Mouse (Mus musculus) kidney, embryonic 15.5 days (tissue): ENCODE results near the gene Gm11114. TPM values are rescaled to one million over a fixed set of nuclear protein-coding genes. Genes with fewer than 3 reads are reported as not detected.

Experiments
- ATAC-seq: fragments of 200-750 bp; cut with Nextera tagmentation; replicated peaks from 2 replicates; pipeline ENCODE4 v1.8.0; 2017; ENCODE audit warnings: moderate TSS enrichment; ENCODE audit not compliant: low FRiP score
- H3K27ac ChIP-seq: fragments of 300-500 bp; sonication (generic); 2 replicates; pipeline ENCODE4 v1.5.1; 2015; ENCODE audit warnings: mild to moderate bottlenecking, inconsistent platforms
- H3K27me3 ChIP-seq: fragments of 300-500 bp; sonication (generic); 2 replicates; pipeline ENCODE4 v1.6.1; 2015; ENCODE audit warnings: inconsistent platforms
- H3K36me3 ChIP-seq: fragments of 300-500 bp; sonication (generic); 2 replicates; pipeline ENCODE4 v1.6.1; 2015; ENCODE audit warnings: inconsistent platforms
- H3K4me1 ChIP-seq: fragments of 300-500 bp; sonication (generic); 2 replicates; pipeline ENCODE4 v1.6.1; 2015; ENCODE audit warnings: inconsistent platforms
- H3K4me2 ChIP-seq: fragments of 300-500 bp; sonication (generic); 2 replicates; pipeline ENCODE4 v1.6.1; 2015; ENCODE audit warnings: moderate library complexity, mild to moderate bottlenecking, inconsistent platforms
- H3K4me3 ChIP-seq: fragments of 300-500 bp; sonication (generic); replicated peaks from 2 replicates; pipeline ENCODE4 v1.5.1; 2015; ENCODE audit warnings: mild to moderate bottlenecking, inconsistent platforms
- H3K9ac ChIP-seq: fragments of 300-500 bp; sonication (generic); 2 replicates; pipeline ENCODE4 v1.6.1; 2015; ENCODE audit warnings: mild to moderate bottlenecking, inconsistent platforms
- H3K9me3 ChIP-seq: fragments of 300-500 bp; sonication (generic); replicated peaks from 2 replicates; pipeline ENCODE4 v1.6.1; 2016; ENCODE audit warnings: inconsistent platforms
- WGBS: fragments of 180-500 bp; shearing (Covaris S2); methylation state at CpG from one replicate; pipeline ENCODE4 v1.1.7; 2015; ENCODE audit warnings: mixed read lengths; 5-methylcytosine and 5-hydroxymethylcytosine counted together
- polyA plus RNA-seq: library from polyadenylated mRNA; unstranded; fragments of >200 nt; fragmentation: Nextera tagmentation; extraction: Ambion mirVana; gene quantifications from 2 replicates; pipeline ENCODE4 v1.2.1, GENCODE M21; 2015

Gm11114 gene
- polyA plus RNA-seq, 1 experiment from 2014 or later, result not detected

GRCm38 (mm10) chr9:85327242-85328211, 15.0 kb downstream of the Gm11114 start, which contains the start of gene Tent5a:
Gene Tent5a, minus strand, starts transcription at chr9:85327348.
- Histone ChIP-seq H3K36me3 (no peaks in the 10 kb centered on the region), H3K4me2 (peak within 1 kb of the TSS; percentile 94), H3K4me1 (peaks cover 23% of the 10 kb centered on the region), H3K9me3 (no peaks in the 10 kb centered on the region), H3K27ac (peak within 1 kb of the TSS; percentile 61), H3K4me3 (peak within 1 kb of the TSS; percentile 68), H3K9ac (peak within 1 kb of the TSS; percentile 46), H3K27me3 (peaks cover 31% of the 10 kb centered on the region)
- ATAC-seq, result peak; percentile 95
- WGBS, result under 1% methylated on average over 72 of the region's 72 CpGs

GRCm38 (mm10) chr9:85328259-85328658, 15.7 kb downstream of the Gm11114 start:
- Histone ChIP-seq H3K4me1 (peaks cover 23% of the 10 kb centered on the region), H3K4me2 (peak overlapping the region; percentile 94), H3K9me3 (no peaks in the 10 kb centered on the region), H3K27me3 (peaks cover 31% of the 10 kb centered on the region), H3K27ac (peak overlapping the region; percentile 61), H3K4me3 (peak overlapping the region; percentile 68), H3K9ac (peak overlapping the region; percentile 46), H3K36me3 (no peaks in the 10 kb centered on the region)
- 2% methylated on average over 16 of the region's 16 CpGs for WGBS
- ATAC-seq, result peak; percentile 63

GRCm38 (mm10) chr9:85331521-85331920, 18.9 kb downstream of the Gm11114 start:
- H3K9me3 ChIP-seq, result no peaks in the 10 kb centered on the region

GRCm38 (mm10) chr9:85336046-85336445, 23.5 kb downstream of the Gm11114 start:
- Histone ChIP-seq H3K9ac (no peak overlapping the region), H3K27ac (no peak overlapping the region), H3K4me2 (no peak overlapping the region), H3K4me3 (no peak overlapping the region), H3K9me3 (no peaks in the 10 kb centered on the region), H3K36me3 (no peaks in the 10 kb centered on the region), H3K27me3 (no peaks in the 10 kb centered on the region), H3K4me1 (no peaks in the 10 kb centered on the region)
- 88% methylated on average over 7 of the region's 7 CpGs for WGBS
- no peak for ATAC-seq

More at GRCm38 (mm10) chr9:85331521-85331920, 18.9 kb downstream of the Gm11114 start:
- no peaks in the 10 kb centered on the region for H3K36me3 ChIP-seq
- no peak overlapping the region for H3K4me3 ChIP-seq
- H3K4me1 ChIP-seq, result peaks cover 3% of the 10 kb centered on the region
- ATAC-seq, result no peak
- no peak overlapping the region for H3K4me2 ChIP-seq
- no peak overlapping the region for H3K9ac ChIP-seq
- 74% methylated on average over 2 of the region's 2 CpGs for WGBS
- peaks cover 12% of the 10 kb centered on the region for H3K27me3 ChIP-seq
- no peak overlapping the region for H3K27ac ChIP-seq

GRCm38 (mm10) chr9:85340303-85340702, 27.7 kb downstream of the Gm11114 start:
- ATAC-seq, result no peak

GRCm38 (mm10) chr9:85342892-85343785, 30.6 kb downstream of the Gm11114 start:
- H3K4me2 ChIP-seq, result no peak overlapping the region
- H3K36me3 ChIP-seq, result no peaks in the 10 kb centered on the region
- no peaks in the 10 kb centered on the region for H3K27me3 ChIP-seq
- no peak for ATAC-seq
- WGBS, result 66% methylated on average over 8 of the region's 8 CpGs
- H3K9me3 ChIP-seq, result no peaks in the 10 kb centered on the region
- H3K4me1 ChIP-seq, result peaks cover 5% of the 10 kb centered on the region; the same call in 1 of the 2 replicates
- no peak overlapping the region for H3K4me3 ChIP-seq
- H3K27ac ChIP-seq, result no peak overlapping the region
- no peak overlapping the region for H3K9ac ChIP-seq

More at GRCm38 (mm10) chr9:85340303-85340702, 27.7 kb downstream of the Gm11114 start:
- Histone ChIP-seq H3K36me3 (no peaks in the 10 kb centered on the region), H3K27ac (no peak overlapping the region), H3K9ac (no peak overlapping the region), H3K4me3 (no peak overlapping the region), H3K27me3 (no peaks in the 10 kb centered on the region), H3K9me3 (no peaks in the 10 kb centered on the region), H3K4me1 (no peaks in the 10 kb centered on the region), H3K4me2 (no peak overlapping the region)
- WGBS, result 74% methylated on average over 3 of the region's 3 CpGs

GRCm38 (mm10) chr9:85347823-85348523, 35.4 kb downstream of the Gm11114 start:
- H3K27ac ChIP-seq, result peak overlapping the region; percentile 9; the same call in 1 of the 2 replicates
- ATAC-seq, result peak; percentile 73
- no peak overlapping the region for H3K4me3 ChIP-seq
- H3K9me3 ChIP-seq, result no peaks in the 10 kb centered on the region
- no peak overlapping the region for H3K9ac ChIP-seq
- no peaks in the 10 kb centered on the region for H3K27me3 ChIP-seq
- peaks cover 7% of the 10 kb centered on the region; the same call in 1 of the 2 replicates for H3K4me1 ChIP-seq
- H3K36me3 ChIP-seq, result no peaks in the 10 kb centered on the region
- H3K4me2 ChIP-seq, result peak overlapping the region; percentile 23; the same call in 1 of the 2 replicates
- WGBS, result 31% methylated on average over 10 of the region's 10 CpGs

GRCm38 (mm10) chr9:85355559-85355958, 43.0 kb downstream of the Gm11114 start:
- ATAC-seq, result no peak
- Histone ChIP-seq H3K4me3 (no peak overlapping the region), H3K4me2 (no peak overlapping the region), H3K9me3 (no peaks in the 10 kb centered on the region), H3K9ac (no peak overlapping the region), H3K27me3 (no peaks in the 10 kb centered on the region), H3K4me1 (no peaks in the 10 kb centered on the region), H3K36me3 (no peaks in the 10 kb centered on the region), H3K27ac (no peak overlapping the region)
- WGBS, result 90% methylated on average over 5 of the region's 5 CpGs

- H3K27me3 ChIP-seq, result no peaks in the 10 kb centered on the region
- no peak overlapping the region for H3K4me3 ChIP-seq
- no peak overlapping the region for H3K27ac ChIP-seq
- ATAC-seq, result no peak
- H3K4me1 ChIP-seq, result no peaks in the 10 kb centered on the region
- 84% methylated on average over 7 of the region's 7 CpGs for WGBS
- no peaks in the 10 kb centered on the region for H3K36me3 ChIP-seq
- H3K4me2 ChIP-seq, result no peak overlapping the region
- H3K9ac ChIP-seq, result no peak overlapping the region
- no peaks in the 10 kb centered on the region for H3K9me3 ChIP-seq
Observed at GRCm38 (mm10) chr9:85357154-85357860, 44.7 kb downstream of the Gm11114 start.
